8 mouse cellular contexts compared by ENCODE assay signal in the genomic region with DNA sequence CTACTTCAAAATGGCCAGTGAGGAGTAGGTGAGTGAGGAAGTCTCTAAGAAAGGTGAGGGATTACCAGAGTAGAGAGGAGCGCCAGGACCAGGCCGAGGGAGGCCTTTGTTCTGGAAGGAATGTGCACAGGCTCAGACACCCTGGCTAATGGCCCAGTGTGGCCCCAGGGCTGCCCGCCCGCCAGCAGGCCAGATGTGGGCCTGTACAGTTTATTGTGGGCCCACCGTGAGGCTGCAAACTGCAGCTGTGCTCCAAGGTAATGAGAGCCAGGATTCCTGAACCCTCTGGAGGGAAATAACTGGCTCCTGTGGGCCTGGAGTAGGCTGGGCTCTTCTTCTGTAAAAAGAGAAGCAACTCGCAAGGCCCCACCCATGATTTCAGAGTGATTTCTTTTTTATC. TPM values are rescaled to one million over a fixed set of nuclear protein-coding genes. Genes with fewer than 3 reads are reported as not detected.
A peak's percentile ranks its signal among the peaks of the same experiment; 100 is the strongest.
DNase-seq lines count a peak whose midpoint lies in the region; ATAC-seq and TF ChIP-seq lines count a peak whose summit lies in the region.

No protein-coding gene starts in this region.

- WGBS in heart, embryonic 16.5 days: 57% methylated on average over 6 of the region's 6 CpGs
- 17% methylated on average over 6 of the region's 6 CpGs for WGBS in limb, embryonic 14.5 days
- 68% methylated on average over 6 of the region's 6 CpGs for WGBS in hindbrain, embryonic 14.5 days

- H3K27ac ChIP-seq in heart, embryonic 16.5 days (ENCODE audit: low read length): peak overlapping the region; percentile 52
- peak overlapping the region; percentile 91 for H3K27ac ChIP-seq in limb, embryonic 14.5 days (replicated peaks; ENCODE audit: low read depth, low read length)
- H3K27ac ChIP-seq in hindbrain, embryonic 14.5 days: no peak overlapping the region

- H3K4me1 ChIP-seq in heart, embryonic 16.5 days (ENCODE audit: control insufficient read depth, insufficient read depth, low read length): peaks cover 32% of the 10 kb centered on the region
- peaks cover 81% of the 10 kb centered on the region for H3K4me1 ChIP-seq in limb, embryonic 14.5 days (ENCODE audit: control insufficient read depth, insufficient read depth, low read length)
- peaks cover 5% of the 10 kb centered on the region; the same call in 1 of the 2 replicates for H3K4me1 ChIP-seq in hindbrain, embryonic 14.5 days (replicated peaks; ENCODE audit: control insufficient read depth, insufficient read depth, low read length)

- peaks cover 4% of the 10 kb centered on the region; the same call in 1 of the 2 replicates for H3K36me3 ChIP-seq in heart, embryonic 16.5 days (ENCODE audit: control insufficient read depth, insufficient read depth)
- peaks cover 7% of the 10 kb centered on the region; the same call in 1 of the 2 replicates for H3K36me3 ChIP-seq in limb, embryonic 14.5 days (ENCODE audit: control insufficient read depth, insufficient read depth, low read length)
- H3K36me3 ChIP-seq in hindbrain, embryonic 14.5 days (replicated peaks; ENCODE audit: control insufficient read depth, insufficient read depth): no peaks in the 10 kb centered on the region

- no peaks in the 10 kb centered on the region for H3K27me3 ChIP-seq in heart, embryonic 16.5 days (ENCODE audit: control insufficient read depth, insufficient read depth, low read length)
- no peaks in the 10 kb centered on the region for H3K27me3 ChIP-seq in limb, embryonic 14.5 days (ENCODE audit: control insufficient read depth, insufficient read depth, low read length)
- peaks cover 4% of the 10 kb centered on the region; the same call in 1 of the 2 replicates for H3K27me3 ChIP-seq in hindbrain, embryonic 14.5 days (ENCODE audit: control insufficient read depth, insufficient read depth, low read length)

- no peak overlapping the region for H3K4me2 ChIP-seq in heart, embryonic 16.5 days (ENCODE audit: low read depth, low read length)
- H3K4me2 ChIP-seq in limb, embryonic 14.5 days (replicated peaks; ENCODE audit: low read depth, low read length, severe bottlenecking): peak overlapping the region; percentile 35; the same call in 1 of the 2 replicates
- H3K4me2 ChIP-seq in hindbrain, embryonic 14.5 days (replicated peaks): no peak overlapping the region

- ATAC-seq in heart, embryonic 16.5 days (replicated peaks; ENCODE audit: extremely low read depth, insufficient read depth, low FRiP score): 0 out of 2 replicates have a peak, but pooled peaks have one; percentile 34
- ATAC-seq in limb, embryonic 14.5 days (ENCODE audit: low FRiP score, low read depth): peak; percentile 86
- ATAC-seq in frontal cortex, adult (ENCODE audit: low TSS enrichment): no peak
- no peak for ATAC-seq in hindbrain, embryonic 14.5 days (ENCODE audit: low FRiP score)

- peaks cover 9% of the 10 kb centered on the region; the same call in 1 of the 2 replicates for H3K9me3 ChIP-seq in heart, embryonic 16.5 days (replicated peaks; ENCODE audit: control insufficient read depth, low read length)
- H3K9me3 ChIP-seq in limb, embryonic 14.5 days (ENCODE audit: control insufficient read depth, low read length): no peaks in the 10 kb centered on the region
- H3K9me3 ChIP-seq in hindbrain, embryonic 14.5 days (ENCODE audit: control insufficient read depth, low read length): no peaks in the 10 kb centered on the region

- TF ChIP-seq POLR2A in limb, embryonic 14.5 days (IDR thresholded peaks at IDR 0.05; ENCODE audit: borderline replicate concordance, extremely low read depth, insufficient read depth, insufficient read length): no peak

- no peak overlapping the region for H3K4me3 ChIP-seq in heart, embryonic 16.5 days (ENCODE audit: low read length)
- no peak overlapping the region; the same call in 1 of the 2 replicates for H3K4me3 ChIP-seq in limb, embryonic 14.5 days (replicated peaks; ENCODE audit: low read length)
- H3K4me3 ChIP-seq in hindbrain, embryonic 14.5 days (replicated peaks; ENCODE audit: low read length): no peak overlapping the region

- peak; percentile 52 to 55 for DNase-seq in heart, adult 18-20 months
- DNase-seq in heart, adult 8-10 months (ENCODE audit: low spot score): no peak
- DNase-seq in embryo, embryonic 9.5 days (ENCODE audit: extremely low spot score): peak; percentile 25
- peak; percentile 83 for DNase-seq in limb, embryonic 14.5 days (ENCODE audit: low spot score)
- DNase-seq in left cerebral cortex, adult 8-10 months (ENCODE audit: low spot score in 2 of 2): no peak
- no peak for DNase-seq in hindbrain, embryonic 14.5 days (ENCODE audit: low spot score)

- H3K9ac ChIP-seq in heart, embryonic 16.5 days (ENCODE audit: low read length): peak overlapping the region; percentile 14
- 0 out of 2 replicates have a peak overlapping the region, but pooled peaks have one; percentile 13 for H3K9ac ChIP-seq in limb, embryonic 14.5 days (ENCODE audit: low read depth, low read length, severe bottlenecking)
- no peak overlapping the region for H3K9ac ChIP-seq in hindbrain, embryonic 14.5 days

RNA-seq across cellular contexts. Expression of a gene that starts 5.3 kb away (rescaled TPM):
- total RNA-seq in heart, adult 18-20 months (2021): 10 to 100 TPM; 22.3 to 23.2 TPM
- total RNA-seq in heart, adult 8-10 months (2022): 10 to 100 TPM; 22.9 to 25.7 (median 23.7) TPM
- 20.2 and 23.6 TPM in 2 replicates for polyA plus RNA-seq in heart, embryonic 16.5 days (2015; fragmentation: Nextera tagmentation; extraction: Ambion mirVana)
- 59.1 and 77.2 TPM in 2 replicates for polyA plus RNA-seq in limb, embryonic 14.5 days (2012; rRNA removed)
- polyA plus RNA-seq in limb, embryonic 14.5 days (2014; fragmentation: Nextera tagmentation; extraction: Ambion mirVana): 27.4 and 33.3 TPM in 2 replicates
- 10 to 100 TPM; 37.0 to 47.0 (median 41.1) TPM for total RNA-seq in left cerebral cortex, adult 8-10 months (2022)
- polyA plus RNA-seq in hindbrain, embryonic 14.5 days (2014; fragmentation: Nextera tagmentation; extraction: Ambion mirVana): 6.0 and 6.8 TPM in 2 replicates

Comparison
In these comparisons a context has a peak if more than half of its experiments do, and no peak if none do; other contexts are left out.
1. DNase-seq: peak in heart, adult 18-20 months (2 of 2), embryo, embryonic 9.5 days (single experiment) and limb, embryonic 14.5 days (single experiment); none in heart, adult 8-10 months (single experiment), left cerebral cortex, adult 8-10 months (0 of 2) and hindbrain, embryonic 14.5 days (single experiment).
2. ATAC-seq: peak in heart, embryonic 16.5 days (single experiment) and limb, embryonic 14.5 days (single experiment); none in frontal cortex, adult (single experiment) and hindbrain, embryonic 14.5 days (single experiment).